Mouse (Mus musculus) kidney, adult 2 months (tissue): ENCODE measurements at regions not wholly inside any gene's neighbourhood (a gene's known extent, or its start where the extent isn't known, plus 50 kb on each side); places are given as distances from the start of the nearest gene placed in this dataset.

Source experiments
- DNase-seq: peaks from one replicate; pipeline ENCODE4 v3.0.0; 2021
- H3K27ac ChIP-seq: fragments of 200-500 bp; 2 replicates; pipeline ENCODE4 v1.5.1; 2012; ENCODE audit warnings: low read depth, low read length, control low read depth, inconsistent platforms; ENCODE audit not compliant: insufficient read depth
- H3K27me3 ChIP-seq: fragments of 200-500 bp; replicated peaks from 2 replicates; pipeline ENCODE4 v1.6.1; 2012; ENCODE audit warnings: mild to moderate bottlenecking, moderate library complexity, low read length, inconsistent platforms; ENCODE audit not compliant: control insufficient read depth, insufficient read depth
- H3K36me3 ChIP-seq: fragments of 200-500 bp; 2 replicates; pipeline ENCODE4 v1.6.1; 2012; ENCODE audit warnings: mild to moderate bottlenecking, moderate library complexity, low read length, inconsistent platforms; ENCODE audit not compliant: control insufficient read depth, insufficient read depth
- H3K4me1 ChIP-seq: fragments of 200-500 bp; 2 replicates; pipeline ENCODE4 v1.6.1; 2011; ENCODE audit warnings: low read length; ENCODE audit not compliant: control insufficient read depth, insufficient read depth
- H3K4me3 ChIP-seq: fragments of 200-500 bp; 2 replicates; pipeline ENCODE4 v1.5.1; 2011; ENCODE audit warnings: mild to moderate bottlenecking, low read depth, low read length, control low read depth; ENCODE audit not compliant: insufficient read depth
- CTCF ChIP-seq: fragments of 200-500 bp; conservative IDR thresholded peaks from 2 replicates; pipeline ENCODE4 v1.5.1; 2011; ENCODE audit warnings: low read depth, mild to moderate bottlenecking, control low read depth, low read length, moderate library complexity, mixed read lengths; ENCODE audit not compliant: insufficient read depth, insufficient read length
- POLR2A ChIP-seq: fragments of 200-500 bp; IDR thresholded peaks from one replicate; pipeline ENCODE4 v1.6.1; 2011; ENCODE audit warnings: low read depth, low read length, control low read depth
- WGBS: fragments of 180-500 bp; shearing (Covaris S2); methylation state at CpG from one replicate; pipeline ENCODE4 v1.1.7; 2018; 5-methylcytosine and 5-hydroxymethylcytosine counted together

GRCm38 (mm10) chr2:7952846-7953245 is 443.5 kb upstream of the Celf2 start:
- Histone ChIP-seq H3K4me1 (no peaks in the 10 kb centered on the region), H3K36me3 (no peaks in the 10 kb centered on the region), H3K27ac (no peak overlapping the region), H3K4me3 (no peak overlapping the region), H3K27me3 (no peaks in the 10 kb centered on the region)
- WGBS: 86% methylated on average over 2 of the region's 2 CpGs
- DNase-seq: no peak
- no peak for TF ChIP-seq POLR2A
- TF ChIP-seq CTCF: no peak

DNA sequence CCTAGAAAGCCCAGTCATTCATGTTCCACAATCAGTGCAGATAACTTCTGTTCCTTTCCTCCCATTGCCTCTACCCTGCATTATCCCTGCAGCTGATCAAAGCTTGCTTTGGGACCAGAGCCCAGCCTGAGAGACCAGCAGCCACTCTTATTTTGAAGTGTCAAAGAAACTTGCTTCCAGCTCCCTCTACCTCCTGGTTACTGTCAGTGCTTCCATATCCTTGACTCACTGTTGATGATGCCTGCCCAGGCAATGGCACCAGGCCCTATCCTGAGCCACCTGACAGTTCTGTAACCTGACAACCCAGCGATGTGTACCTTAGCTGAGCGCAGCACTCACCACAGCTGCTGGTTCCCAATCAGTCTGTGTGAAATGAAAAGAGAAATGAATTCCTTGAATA is 435.6 kb upstream of the Celf2 start:
- Histone ChIP-seq H3K27ac (no peak overlapping the region), H3K27me3 (no peaks in the 10 kb centered on the region), H3K36me3 (no peaks in the 10 kb centered on the region), H3K4me3 (no peak overlapping the region), H3K4me1 (no peaks in the 10 kb centered on the region)
- WGBS: 67% methylated on average over 2 of the region's 2 CpGs
- no peak for DNase-seq
- TF ChIP-seq POLR2A (no peak), CTCF (no peak)

GRCm38 (mm10) chr2:7933617-7934016 is 424.3 kb upstream of the Celf2 start:
- no peak for DNase-seq
- no peak overlapping the region for H3K27ac ChIP-seq
- no peaks in the 10 kb centered on the region for H3K27me3 ChIP-seq
- H3K36me3 ChIP-seq: no peaks in the 10 kb centered on the region
- TF ChIP-seq POLR2A (no peak), CTCF (no peak)
- 76% methylated on average over 6 of the region's 6 CpGs for WGBS
- H3K4me1 ChIP-seq: no peaks in the 10 kb centered on the region
- no peak overlapping the region for H3K4me3 ChIP-seq

GRCm38 (mm10) chr2:7906271-7906670 is 396.9 kb upstream of the Celf2 start:
- Histone ChIP-seq H3K4me1 (no peaks in the 10 kb centered on the region), H3K27ac (no peak overlapping the region), H3K4me3 (no peak overlapping the region), H3K36me3 (no peaks in the 10 kb centered on the region), H3K27me3 (no peaks in the 10 kb centered on the region)
- TF ChIP-seq CTCF (no peak), POLR2A (no peak)
- 25% methylated on average over 1 of the region's 1 CpGs for WGBS
- DNase-seq: no peak

DNA sequence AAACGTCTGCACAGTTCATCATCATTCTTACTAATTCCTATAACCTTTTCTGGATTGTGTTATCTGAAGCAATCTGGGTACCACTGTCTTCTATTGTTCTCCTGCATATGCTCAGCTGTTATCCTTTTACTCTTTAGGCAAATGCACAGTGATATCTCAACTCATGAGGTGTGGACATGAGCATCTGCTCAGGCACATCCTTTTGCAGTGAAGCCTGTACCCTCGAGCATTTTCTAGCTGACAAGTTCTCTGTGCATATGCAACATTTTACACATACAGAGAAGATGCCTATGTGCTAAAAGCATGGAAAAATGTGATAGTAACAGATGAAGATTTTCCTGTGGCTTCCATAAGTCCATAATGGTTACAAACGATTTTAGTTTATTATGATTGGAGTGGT is 384.4 kb upstream of the Celf2 start:
- Histone ChIP-seq H3K36me3 (no peaks in the 10 kb centered on the region), H3K4me1 (no peaks in the 10 kb centered on the region), H3K27ac (no peak overlapping the region), H3K27me3 (no peaks in the 10 kb centered on the region), H3K4me3 (no peak overlapping the region)
- 70% methylated on average over 3 of the region's 3 CpGs for WGBS
- no peak for TF ChIP-seq POLR2A
- TF ChIP-seq CTCF: no peak
- no peak for DNase-seq
